Mouse (Mus musculus) ES-E14 (cell line): ENCODE results near the gene Dpm1. TPM values are rescaled to one million over a fixed set of nuclear protein-coding genes. Genes with fewer than 3 reads are reported as not detected.

Experiments
- DNase-seq: peaks from one replicate; pipeline ENCODE4 v3.0.0-alpha.2; 2013; ENCODE audit warnings: low read depth, low spot score
- H3K27ac ChIP-seq: 2 replicates; pipeline ENCODE4 v1.5.1; 2012; ENCODE audit warnings: low read depth, mild to moderate bottlenecking, low read length, moderate library complexity, mixed read lengths; ENCODE audit not compliant: poor library complexity, insufficient read depth, severe bottlenecking
- H3K36me3 ChIP-seq: 2 replicates; pipeline ENCODE4 v1.6.1; 2012; ENCODE audit warnings: mild to moderate bottlenecking, low read length, moderate library complexity, mixed read lengths; ENCODE audit not compliant: control insufficient read depth, poor library complexity, insufficient read depth, severe bottlenecking
- H3K4me1 ChIP-seq, 2 experiments: fragments of 150-350 bp in 1 of 2; sonication (generic) in 1 of 2; 2 replicates each; pipeline ENCODE4 v1.6.1; 2012; ENCODE audit warnings: low read length in 2 of 2, mild to moderate bottlenecking in 1 of 2, mixed read lengths in 1 of 2; ENCODE audit not compliant: control insufficient read depth in 2 of 2, insufficient read depth in 2 of 2, poor library complexity in 1 of 2
- H3K4me3 ChIP-seq, 2 experiments: fragments of 150-350 bp in 1 of 2; sonication (generic) in 1 of 2; 2 replicates each; pipeline ENCODE4 v1.5.1; 2012; ENCODE audit warnings: low read length in 2 of 2, low read depth in 1 of 2, mild to moderate bottlenecking in 1 of 2, mixed read lengths in 1 of 2; ENCODE audit not compliant: insufficient read depth in 1 of 2, poor library complexity in 1 of 2, severe bottlenecking in 1 of 2
- H3K9ac ChIP-seq: 2 replicates; pipeline ENCODE4 v1.6.1; 2012; ENCODE audit warnings: low read depth, mild to moderate bottlenecking, low read length, mixed read lengths; ENCODE audit not compliant: poor library complexity, insufficient read depth, severe bottlenecking
- H3K9me3 ChIP-seq: fragments of 150-350 bp; sonication (generic); 2 replicates; pipeline ENCODE4 v1.6.1; 2012; ENCODE audit warnings: low read depth, mild to moderate bottlenecking, low read length; ENCODE audit not compliant: control insufficient read depth, insufficient read depth
- CHD2 ChIP-seq: IDR thresholded peaks from 2 replicates; pipeline ENCODE4 v1.6.1; 2014; ENCODE audit warnings: mild to moderate bottlenecking, low read depth, low read length, inconsistent platforms
- HCFC1 ChIP-seq: IDR thresholded peaks from 2 replicates; pipeline ENCODE4 v1.6.1; 2012; ENCODE audit warnings: low read length, inconsistent platforms, borderline replicate concordance; ENCODE audit not compliant: insufficient read depth
- MAFK ChIP-seq: IDR thresholded peaks from 2 replicates; pipeline ENCODE4 v1.6.1; 2014; ENCODE audit warnings: mild to moderate bottlenecking, low read depth, low read length, inconsistent platforms; ENCODE audit not compliant: insufficient read depth
- ZC3H11A ChIP-seq: IDR thresholded peaks from 2 replicates; pipeline ENCODE4 v1.6.1; 2012; ENCODE audit warnings: low read depth, mild to moderate bottlenecking, inconsistent platforms, low read length, borderline replicate concordance
- ZNF384 ChIP-seq: IDR thresholded peaks from 2 replicates; pipeline ENCODE4 v1.6.1; 2012; ENCODE audit warnings: low read depth, low read length, inconsistent platforms
- in situ Hi-C, 2 experiments: fragments of 600-800 bp; cut with MboI; formaldehyde crosslinking; loops; one replicate each; pipeline ENCODE4 v1.15.1; 2025; ENCODE audit warnings: low sequenced_read_pairs in 2 of 2, inconsistent platforms in 1 of 2; ENCODE audit not compliant: unreplicated experiment in 2 of 2
- total RNA-seq: library from RNA; depleted of rRNA; stranded (reverse); fragments of 300-350 nt; gene quantifications from 2 replicates; pipeline ENCODE4 v1.2.3, GENCODE M21; 2012; rRNA removed

Dpm1 gene
- total RNA-seq, 1 experiment = 47.3 TPM

- Histone ChIP-seq H3K27ac (peak overlapping the region; percentile 50; the same call in 1 of the 2 replicates), H3K9me3 (no peaks in the 10 kb centered on the region), H3K4me3 (peak overlapping the region; percentile 50 to 51), H3K4me1 (peaks cover 2 to 31% of the 10 kb centered on the region in 2 experiments; a peak in 2 of 4 replicates), H3K36me3 (no peaks in the 10 kb centered on the region), H3K9ac (peak overlapping the region; percentile 54; the same call in 1 of the 2 replicates)
- no peak for DNase-seq
- no peak for TF ChIP-seq HCFC1
- TF ChIP-seq ZNF384 = no peak
- no peak for TF ChIP-seq CHD2
- no peak for TF ChIP-seq ZC3H11A
- TF ChIP-seq MAFK = no peak
- in situ Hi-C loops = no loop called here
Observed at GRCm38 (mm10) chr2:168161978-168162377, 68.4 kb downstream of the Dpm1 start.

- H3K27ac ChIP-seq = peak overlapping the region; percentile 50; the same call in 1 of the 2 replicates
- in situ Hi-C loops = no loop called here
- no peak for DNase-seq
- no peaks in the 10 kb centered on the region for H3K9me3 ChIP-seq
- H3K9ac ChIP-seq = peak overlapping the region; percentile 72
- peak overlapping the region; percentile 50 to 51 for H3K4me3 ChIP-seq
- no peak for TF ChIP-seq CHD2
- no peak for TF ChIP-seq ZNF384
- TF ChIP-seq ZC3H11A = no peak
- no peak for TF ChIP-seq MAFK
- TF ChIP-seq HCFC1 = no peak
- H3K36me3 ChIP-seq = no peaks in the 10 kb centered on the region
- peaks cover 2 to 28% of the 10 kb centered on the region in 2 experiments; a peak in 2 of 4 replicates for H3K4me1 ChIP-seq
Observed at GRCm38 (mm10) chr2:168161514-168161971, 68.8 kb downstream of the Dpm1 start.

- in situ Hi-C loops = no loop called here
- no peak overlapping the region for H3K4me3 ChIP-seq
- H3K9ac ChIP-seq = no peak overlapping the region
- no peak for TF ChIP-seq MAFK
- no peak for TF ChIP-seq ZC3H11A
- TF ChIP-seq ZNF384 = peak; percentile 64; the same call in 1 of the 2 replicates
- no peaks in the 10 kb centered on the region for H3K9me3 ChIP-seq
- H3K4me1 ChIP-seq = peaks cover 2 to 28% of the 10 kb centered on the region in 2 experiments; a peak in 3 of 4 replicates
- DNase-seq = no peak
- H3K27ac ChIP-seq = peak overlapping the region; percentile 58; the same call in 1 of the 2 replicates
- no peaks in the 10 kb centered on the region for H3K36me3 ChIP-seq
Observed at GRCm38 (mm10) chr2:168160370-168160930, 69.9 kb downstream of the Dpm1 start.

Other genes starting within 250 kb of the Dpm1 start
- gene Ripor3, start 220.0 kb downstream of the Dpm1 start, total RNA-seq = 0.32 and 0.98 TPM in 2 replicates
- 11.6 and 15.3 TPM in 2 replicates for gene Pard6b, start 149.6 kb downstream of the Dpm1 start, total RNA-seq
- gene Adnp, start 23.5 kb downstream of the Dpm1 start, total RNA-seq = 13.2 and 15.9 TPM in 2 replicates
- gene Gm20716, start 227 bp downstream of the Dpm1 start, total RNA-seq = 37.3 and 41.7 TPM in 2 replicates
- gene Mocs3, start within 50 bp of the Dpm1 start, total RNA-seq = 10.7 and 12.1 TPM in 2 replicates
- gene Kcng1, start 51.1 kb upstream of the Dpm1 start, total RNA-seq = 1.3 and 1.9 TPM in 2 replicates